ENCODE assay signal across 26 mouse cellular contexts in genomic region chr2:168123652-168124051, GRCm38 (mm10). TPM values are rescaled to one million over a fixed set of nuclear protein-coding genes. Genes with fewer than 3 reads are reported as not detected.
A peak's percentile ranks its signal among the peaks of the same experiment; 100 is the strongest.
DNase-seq lines count a peak whose midpoint lies in the region; ATAC-seq lines count a peak whose summit lies in the region.
"Had no signal": no experiment of that assay in that cellular context is flagged by ENCODE, and none has a peak within 500 bp of the region (broad histone marks: within the 10 kb centered on the region; RNA-seq: fewer than 3 reads in every experiment).

No protein-coding gene starts in this region.

- 77% methylated on average over 6 of the region's 6 CpGs for WGBS in heart, embryonic 15.5 days

- H3K9ac ChIP-seq in heart, embryonic 15.5 days: no peak overlapping the region
- H3K9ac ChIP-seq: embryonic facial prominence, embryonic 15.5 days; liver, postnatal 0 days had no signal

- DNase-seq in frontal cortex, postnatal 25 days (ENCODE audit: low spot score in 2 of 2): no peak
- no peak for DNase-seq in heart, postnatal 14 days
- peak; percentile 49 to 57 for DNase-seq in kidney, postnatal 4 days
- no peak for DNase-seq in kidney, adult 9 months
- peak; percentile 35 for DNase-seq in telencephalon, adult 2 months (ENCODE audit: low read depth, low spot score)
- DNase-seq in thymus, postnatal 25 days: no peak
- DNase-seq: adrenal gland, postnatal 14 days; cerebellum, adult 11 months; cerebellum, adult 9-11 months; gastrocnemius, postnatal 10 days; heart, adult 11 months; layer of hippocampus, adult 9-11 months; left cerebral cortex, postnatal 4 days; liver, postnatal 0 days; thymus, postnatal 14 days had no signal

- H3K27me3 ChIP-seq in heart, embryonic 15.5 days: no peaks in the 10 kb centered on the region
- H3K27me3 ChIP-seq: embryonic facial prominence, embryonic 15.5 days had no signal

- H3K4me3 ChIP-seq in heart, embryonic 15.5 days: no peak overlapping the region
- H3K4me3 ChIP-seq: embryonic facial prominence, embryonic 15.5 days; left cerebral cortex, adult 2 months had no signal

- no peaks in the 10 kb centered on the region for H3K36me3 ChIP-seq in heart, embryonic 15.5 days
- H3K36me3 ChIP-seq: embryonic facial prominence, embryonic 15.5 days had no signal

- H3K4me1 ChIP-seq in heart, embryonic 15.5 days (replicated peaks): peaks cover 26% of the 10 kb centered on the region

- H3K9me3 ChIP-seq in heart, embryonic 15.5 days (replicated peaks): no peaks in the 10 kb centered on the region
- H3K9me3 ChIP-seq: embryonic facial prominence, embryonic 15.5 days had no signal

- H3K4me2 ChIP-seq in heart, embryonic 15.5 days: no peak overlapping the region
- H3K4me2 ChIP-seq: embryonic facial prominence, embryonic 15.5 days; liver, embryonic 11.5 days had no signal

- ATAC-seq in frontal cortex, adult (ENCODE audit: low TSS enrichment): peak; percentile 66; the same call in 1 of the 2 replicates
- no peak for ATAC-seq in heart, embryonic 15.5 days (replicated peaks; ENCODE audit: insufficient number of reproducible peaks, insufficient read depth, low FRiP score, low read depth)
- ATAC-seq: forebrain, embryonic 14.5 days; hindbrain, postnatal 0 days; intestine, embryonic 16.5 days; liver, postnatal 0 days; lung, postnatal 0 days; midbrain, embryonic 16.5 days had no signal

- intact Hi-C loops in heart, postnatal 14 days (cut with DNase I): no loop called here

- 0 out of 2 replicates have a peak overlapping the region, but pooled peaks have one; percentile 38 for H3K27ac ChIP-seq in heart, embryonic 15.5 days
- H3K27ac ChIP-seq: embryonic facial prominence, embryonic 15.5 days; hindbrain, postnatal 0 days; left cerebral cortex, adult 2 months; macrophage had no signal

RNA-seq across cellular contexts. Expression of gene Pard6b, which starts 42.8 kb away (rescaled TPM):
- polyA plus RNA-seq in heart, embryonic 15.5 days (2015; fragmentation: Nextera tagmentation; extraction: Ambion mirVana): 5.3 and 7.1 TPM in 2 replicates
- total RNA-seq in heart, postnatal 14 days (2021): 1 to 10 TPM; 2.9 to 3.6 TPM
- polyA plus RNA-seq: macrophage had no signal

Comparison
In these comparisons a context has a peak if more than half of its experiments do, and no peak if none do; other contexts are left out.
1. DNase-seq: peak in kidney, postnatal 4 days (2 of 2) and telencephalon, adult 2 months (single experiment); none in frontal cortex, postnatal 25 days (0 of 2), heart, postnatal 14 days (0 of 2), kidney, adult 9 months (single experiment) and thymus, postnatal 25 days (single experiment).